Mouse (Mus musculus) stomach, postnatal 0 days (tissue): ENCODE results near the gene Gm597.

ENCODE experiments used
- CTCF ChIP-seq: IDR thresholded peaks from 2 replicates; pipeline ENCODE4 v1.5.1; 2016; ENCODE audit warnings: antibody characterized with exemption, low read depth, mild to moderate bottlenecking, moderate library complexity
- EP300 ChIP-seq: optimal IDR thresholded peaks from 2 replicates; pipeline ENCODE3; 2016; ENCODE audit warnings: antibody characterized with exemption

DNA sequence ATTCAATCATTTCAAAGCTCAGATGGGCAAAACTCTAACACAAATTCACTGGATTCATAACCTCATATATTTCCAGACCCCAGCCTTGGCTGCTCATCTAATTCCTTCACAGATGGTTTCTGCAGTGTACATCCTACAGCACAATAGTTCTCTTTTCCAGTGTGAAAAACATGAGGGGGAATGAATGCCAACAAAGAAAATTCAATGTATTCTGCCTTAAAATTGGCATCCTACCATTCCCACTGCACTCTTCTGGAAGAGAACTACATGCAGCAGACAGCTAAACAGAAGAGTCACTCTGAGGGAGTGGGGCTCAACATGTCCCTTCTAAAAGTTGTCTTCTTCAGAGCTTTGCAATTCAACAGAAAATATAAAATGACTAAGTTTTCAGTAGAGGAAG lies 26.6 kb upstream of the Gm597 start:
- TF ChIP-seq CTCF (no peak), EP300 (no peak)
